Mouse (Mus musculus): ENCODE measurements around the gene Aco1.
"Not testable (repeated sequence)": the region's sequence is repeated elsewhere in the genome, so short reads cannot be mapped to it uniquely, and the experiment has no call there.

Aco1 gene

GRCm38 (mm10) chr4:40142743-40143532, at the start of gene Aco1:
Gene Aco1, plus strand, starts transcription at chr4:40143081.
- peak; percentile 98 for DNase-seq (ENCODE audit: low spot score)

- DNase-seq (ENCODE audit: low spot score), result no peak
These were observed 47.9 kb upstream of the Aco1 start for GRCm38 (mm10) chr4:40094974-40095373.

DNA sequence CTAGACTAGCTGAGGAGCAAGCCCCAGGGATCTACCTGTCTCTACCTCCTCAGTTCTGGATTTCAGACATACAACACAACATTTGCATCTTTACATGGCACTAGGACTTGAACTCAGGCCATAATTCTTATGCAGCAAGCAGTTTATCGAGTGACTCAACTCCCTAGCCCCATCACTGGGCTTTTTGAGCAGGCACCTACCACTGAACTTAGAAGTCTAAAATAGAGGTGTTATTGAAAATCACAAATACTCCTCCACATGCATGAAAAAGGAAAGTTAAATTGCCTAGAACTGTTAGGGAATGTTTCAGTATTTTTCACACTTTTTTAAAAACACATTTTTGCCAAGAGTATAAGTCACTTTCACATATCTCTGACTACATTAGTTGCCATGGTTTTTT, 39.9 kb upstream of the Aco1 start:
- no peak for DNase-seq (ENCODE audit: low spot score)

GRCm38 (mm10) chr4:40106004-40106536, 36.8 kb upstream of the Aco1 start:
- DNase-seq (ENCODE audit: low spot score), result no peak

DNA sequence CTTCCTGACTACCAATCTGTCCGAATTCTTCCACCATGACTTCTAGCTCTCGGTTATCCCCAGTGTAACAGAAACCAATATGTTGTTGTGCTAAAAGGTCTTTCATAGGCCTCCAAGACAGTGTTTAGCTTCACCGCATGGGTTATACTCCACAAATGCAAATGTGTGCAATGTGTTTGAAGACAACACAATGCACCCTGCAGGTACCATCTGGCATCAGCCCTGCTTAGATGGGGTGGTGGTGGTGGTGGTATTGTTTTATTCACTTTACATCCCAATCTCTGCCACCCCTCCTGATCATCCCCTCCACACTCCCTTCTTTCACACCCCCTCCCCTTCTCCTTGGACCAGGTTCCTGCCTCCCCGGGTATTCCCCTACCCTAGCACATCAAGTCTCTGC, 34.9 kb upstream of the Aco1 start:
- DNase-seq (ENCODE audit: low spot score), result no peak

DNA sequence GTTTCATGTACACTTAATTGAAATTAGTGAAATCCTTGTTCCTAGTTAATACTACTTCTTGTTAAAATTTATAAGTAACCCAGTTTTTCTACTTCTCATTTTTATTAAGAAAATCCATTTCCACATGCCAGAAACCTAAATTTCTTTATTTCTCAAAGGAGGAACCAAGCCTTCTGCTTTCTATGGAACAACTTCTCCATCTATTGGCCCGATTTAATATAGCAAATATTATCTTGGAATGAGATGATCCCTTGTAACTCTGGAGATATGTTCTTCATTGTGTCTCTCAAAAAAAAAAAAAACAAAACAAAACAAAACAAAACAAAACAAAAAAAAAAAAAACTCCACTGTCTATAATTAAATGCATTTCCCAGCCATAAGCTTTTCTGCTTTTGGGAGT, 29.7 kb upstream of the Aco1 start:
- no peak for DNase-seq (ENCODE audit: low spot score)

DNA sequence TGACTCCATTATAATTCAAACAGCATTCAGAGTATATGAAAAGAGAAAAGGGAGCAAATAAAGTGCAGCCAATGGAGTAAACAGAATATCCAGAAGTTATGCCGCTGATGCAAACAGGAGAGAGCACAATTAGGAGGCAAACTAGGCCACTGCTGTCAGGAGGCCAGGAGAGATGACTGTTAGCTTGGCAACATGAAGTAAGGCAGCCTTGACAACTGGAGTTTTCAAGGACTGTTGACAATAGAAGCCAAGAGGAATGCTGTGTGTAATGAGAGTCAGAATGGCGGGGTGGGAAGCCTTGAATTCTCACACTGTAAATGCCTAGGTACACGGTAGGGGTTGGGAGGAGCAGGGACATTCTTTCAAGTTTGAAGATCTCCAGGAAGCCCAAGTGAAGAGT, 21.7 kb upstream of the Aco1 start:
- no peak for DNase-seq (ENCODE audit: low spot score)

DNA sequence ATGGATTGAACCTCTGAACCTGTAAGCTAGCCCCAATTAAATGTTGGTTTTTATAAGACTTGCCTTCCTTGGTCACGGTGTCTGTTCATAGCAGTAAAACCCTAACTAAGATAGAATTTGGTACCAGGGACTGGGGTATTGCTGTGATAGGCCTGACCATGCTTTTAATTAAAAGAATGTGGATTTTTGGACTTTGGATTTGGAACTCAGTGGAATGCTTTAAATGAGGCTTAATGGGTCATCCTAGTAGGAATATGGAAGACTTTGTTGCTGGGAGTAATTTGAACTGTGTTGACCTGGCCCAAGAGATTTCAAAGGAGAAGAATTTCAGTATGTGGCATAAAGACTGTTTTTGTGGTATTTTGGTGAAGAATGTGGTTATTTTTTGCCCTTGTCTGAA, 20.6 kb upstream of the Aco1 start:
- not testable (repeated sequence) for DNase-seq (ENCODE audit: low spot score)

- DNase-seq (ENCODE audit: low spot score), result peak; percentile 66
These were observed 8.3 kb upstream of the Aco1 start for GRCm38 (mm10) chr4:40134468-40135102.

DNA sequence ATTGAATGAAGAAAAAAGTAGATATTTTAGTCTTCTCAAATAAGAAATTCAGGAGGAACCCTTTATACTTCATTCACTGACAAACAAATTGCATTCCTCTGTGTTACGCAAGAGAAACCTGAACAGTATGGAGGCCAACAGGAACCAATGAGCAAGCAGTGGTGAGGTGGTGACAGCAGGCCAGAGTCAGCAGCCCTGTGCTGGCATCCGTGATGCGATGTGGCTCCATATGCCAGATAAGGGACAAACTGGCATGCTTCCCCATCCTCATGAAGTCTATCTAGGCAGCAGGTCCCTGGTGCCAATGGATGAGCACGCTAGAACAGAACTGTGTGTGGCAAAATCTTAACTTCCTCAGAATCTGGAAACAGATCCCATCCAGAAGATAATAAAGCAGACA, 6.4 kb upstream of the Aco1 start:
- no peak for DNase-seq (ENCODE audit: low spot score)

DNA sequence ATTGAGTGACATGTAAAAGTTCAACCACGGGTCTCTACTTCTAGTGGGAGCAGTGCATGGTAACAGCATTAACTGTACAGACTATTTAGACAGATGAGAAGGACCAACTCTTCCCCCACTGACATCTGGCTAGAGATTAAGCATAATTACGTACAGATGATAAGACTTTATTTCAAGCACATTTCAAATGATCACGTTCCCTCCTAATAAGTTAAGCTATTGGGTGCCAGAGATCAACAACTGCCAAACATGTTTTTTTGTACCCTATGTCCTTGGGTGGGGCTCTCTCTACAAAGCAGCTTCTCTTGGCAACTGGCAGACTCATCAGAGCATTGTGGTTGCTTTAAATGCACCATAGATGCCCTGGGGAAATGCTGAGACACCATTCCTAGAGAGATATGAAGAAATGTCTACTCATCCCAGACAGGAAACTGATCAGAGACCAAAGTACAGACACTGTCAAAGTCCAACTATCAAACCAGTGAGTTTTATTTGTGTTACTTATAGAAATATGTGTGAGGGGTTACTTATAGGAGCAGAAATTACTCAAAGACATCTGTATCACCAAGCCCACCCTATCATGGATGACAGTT, 3.1 kb upstream of the Aco1 start:
- no peak for DNase-seq (ENCODE audit: low spot score)

GRCm38 (mm10) chr4:40143533-40143871, 621 bp downstream of the Aco1 start:
- no peak for DNase-seq (ENCODE audit: low spot score)

- no peak for DNase-seq (ENCODE audit: low spot score)
These were observed 1.7 kb downstream of the Aco1 start for GRCm38 (mm10) chr4:40144543-40144942.

DNA sequence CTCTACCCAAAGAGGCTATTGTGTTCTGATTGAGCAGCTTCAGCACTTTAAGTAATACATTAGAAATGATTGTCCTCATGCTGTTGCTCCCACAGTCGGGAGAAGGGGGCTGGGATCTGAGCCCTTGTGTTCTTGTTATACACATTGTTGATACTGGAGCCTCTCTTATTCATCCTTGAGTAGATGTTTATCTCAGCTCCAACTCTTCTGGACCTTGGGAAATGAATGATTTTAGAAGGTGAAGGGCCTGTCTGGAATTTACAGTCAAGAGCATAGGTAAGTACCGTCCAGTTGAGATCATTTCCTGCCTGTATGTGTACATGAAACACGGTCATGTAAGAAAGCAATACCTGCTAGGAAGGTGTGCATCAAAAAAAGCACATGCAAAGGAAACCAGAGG, 2.1 kb downstream of the Aco1 start:
- no peak for DNase-seq (ENCODE audit: low spot score)

GRCm38 (mm10) chr4:40148281-40148680, 5.4 kb downstream of the Aco1 start:
- DNase-seq (ENCODE audit: low spot score), result no peak

GRCm38 (mm10) chr4:40150046-40150445, 7.2 kb downstream of the Aco1 start:
- no peak for DNase-seq (ENCODE audit: low spot score)

- no peak for DNase-seq (ENCODE audit: low spot score)
These were observed 9.9 kb downstream of the Aco1 start for GRCm38 (mm10) chr4:40152771-40153170.

GRCm38 (mm10) chr4:40153500-40153899, 10.6 kb downstream of the Aco1 start:
- DNase-seq (ENCODE audit: low spot score), result no peak

- DNase-seq (ENCODE audit: low spot score), result no peak
These were observed 11.9 kb downstream of the Aco1 start for GRCm38 (mm10) chr4:40154751-40155150.

GRCm38 (mm10) chr4:40155467-40155999, 12.7 kb downstream of the Aco1 start:
- no peak for DNase-seq (ENCODE audit: low spot score)

DNA sequence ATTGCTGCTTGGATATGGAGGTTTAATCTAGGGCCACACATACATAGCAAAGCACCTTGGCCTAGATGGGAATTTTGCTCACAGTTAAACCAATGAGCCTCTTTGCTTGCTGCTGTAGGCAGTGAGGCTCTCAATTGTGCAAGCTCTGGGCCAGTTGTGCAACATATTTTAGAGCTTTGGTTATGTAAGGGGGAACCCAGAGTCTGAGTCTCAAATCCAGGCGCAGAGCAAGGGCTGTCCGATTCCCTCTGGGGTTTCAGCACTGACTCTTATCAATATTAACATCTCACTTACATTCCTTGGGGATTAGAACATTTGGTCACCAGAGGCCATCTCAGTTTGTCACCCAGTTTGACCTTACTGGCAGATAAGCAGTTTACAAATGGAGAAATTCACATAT, 13.3 kb downstream of the Aco1 start:
- DNase-seq (ENCODE audit: low spot score), result peak; percentile 64

DNA sequence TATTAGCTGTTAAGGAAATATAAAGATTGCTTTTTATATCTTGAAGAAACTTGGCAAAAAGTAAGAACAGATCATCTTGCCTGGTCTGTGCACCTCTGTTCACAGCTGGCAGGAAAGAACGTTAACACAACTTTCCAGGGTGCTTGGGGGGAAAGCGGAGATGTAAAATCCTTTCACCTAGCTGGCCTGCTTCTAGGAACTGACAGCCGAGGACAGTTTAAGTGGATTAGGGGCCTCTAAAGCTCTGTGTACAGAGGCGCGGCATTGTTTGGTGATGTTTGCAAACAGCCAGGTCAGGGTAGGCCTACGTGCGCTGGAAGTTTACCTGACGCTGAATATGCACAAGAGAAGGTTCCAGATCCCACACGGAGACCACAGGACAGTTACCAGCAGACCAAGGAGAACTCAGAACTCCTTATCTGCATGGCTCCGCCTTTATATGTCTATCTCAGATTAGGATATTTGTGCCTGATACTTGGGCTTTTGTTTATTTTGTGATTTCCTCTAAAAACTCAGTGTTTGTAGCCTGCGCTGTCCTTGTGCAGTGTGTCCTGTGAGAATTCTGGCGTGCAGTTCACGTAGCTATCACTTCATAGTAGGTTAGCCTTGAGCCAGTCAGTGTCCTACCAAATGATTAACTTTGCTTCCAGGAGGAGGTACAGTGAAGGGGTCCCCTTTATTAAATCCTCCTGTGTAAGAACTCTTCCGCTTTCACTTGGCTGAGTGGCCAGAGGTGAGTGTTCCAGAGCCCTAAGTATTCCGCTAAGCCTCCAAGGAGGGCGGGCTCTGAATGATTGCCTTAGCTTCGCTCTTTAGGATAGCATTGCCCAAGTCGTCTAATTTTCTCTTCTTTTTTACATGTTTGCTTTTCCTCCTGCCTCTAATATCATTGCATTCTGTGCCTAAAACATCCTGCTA, 14.0 kb downstream of the Aco1 start:
- peak; percentile 36 for DNase-seq (ENCODE audit: low spot score)

All from yolk sac, embryonic 10.5 days (tissue).